ENCODE assay signal across 16 mouse cellular contexts in the genomic region with DNA sequence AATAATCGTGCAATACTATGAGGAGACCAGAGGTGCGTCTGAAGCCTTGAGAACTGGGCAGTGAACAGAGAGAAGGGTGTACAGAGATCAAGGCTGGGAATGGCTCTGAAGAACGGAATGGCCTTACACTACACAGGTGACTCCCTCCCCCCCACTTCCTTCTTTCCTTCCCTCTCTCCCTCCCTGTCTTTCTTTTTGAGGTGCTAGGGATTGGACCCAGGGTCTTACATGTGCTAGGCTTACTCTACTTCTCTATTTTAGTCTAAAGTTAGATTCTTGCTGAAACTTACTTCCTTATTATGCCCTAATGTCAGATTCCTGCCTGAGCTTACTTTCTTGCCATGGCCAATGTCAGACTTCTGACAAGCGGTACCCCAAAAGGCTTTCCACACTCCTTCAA.
"Had no signal": no experiment of that assay in that cellular context is flagged by ENCODE, and none has a peak within 500 bp of the region (broad histone marks: within the 10 kb centered on the region; RNA-seq: fewer than 3 reads in every experiment).

No protein-coding gene starts in this region.

- ATAC-seq: hindbrain, postnatal 0 days; intestine, embryonic 16.5 days had no signal

- DNase-seq: gastrocnemius, postnatal 14 days; gastrocnemius, postnatal 36 days; heart, adult 2 months; heart, postnatal 14 days; heart, postnatal 36 days; kidney, adult 11 months; kidney, adult 2 months; kidney, adult 9 months; kidney, postnatal 14 days; kidney, postnatal 36 days; layer of hippocampus, adult 9-11 months; layer of hippocampus, postnatal 36 days; left cerebral cortex, postnatal 4 days; liver, embryonic 13.5 days had no signal
